Mouse (Mus musculus) heart, adult 11 months (tissue): Measurements from ENCODE around the gene Tmem110.
A peak's percentile ranks its signal among the peaks of the same experiment; 100 is the strongest.

ENCODE experiments used
- DNase-seq: peaks from one replicate; pipeline ENCODE4 v3.0.0; 2022

Gene Tmem110

GRCm38 (mm10) chr14:30865311-30865710 is 39.9 kb downstream of the Tmem110 start:
- DNase-seq: peak; percentile 91

GRCm38 (mm10) chr14:30867042-30867441 is 41.7 kb downstream of the Tmem110 start:
- peak; percentile 96 for DNase-seq

- DNase-seq: peak; percentile 85
Measured at GRCm38 (mm10) chr14:30868826-30869225, 43.4 kb downstream of the Tmem110 start.

GRCm38 (mm10) chr14:30869391-30869801 is 44.0 kb downstream of the Tmem110 start:
- peak; percentile 99 for DNase-seq

- DNase-seq: peak; percentile 97
Measured at GRCm38 (mm10) chr14:30870206-30871147, 45.1 kb downstream of the Tmem110 start.

GRCm38 (mm10) chr14:30874095-30874700 is 48.8 kb downstream of the Tmem110 start:
- peak; percentile 91 for DNase-seq

GRCm38 (mm10) chr14:30875130-30875865 is 49.9 kb downstream of the Tmem110 start:
- DNase-seq: peak; percentile 88

GRCm38 (mm10) chr14:30875955-30876354 is 50.6 kb downstream of the Tmem110 start:
- no peak for DNase-seq

GRCm38 (mm10) chr14:30876451-30876850 is 51.1 kb downstream of the Tmem110 start:
- peak; percentile 95 for DNase-seq

GRCm38 (mm10) chr14:30877827-30878226 is 52.4 kb downstream of the Tmem110 start:
- DNase-seq: no peak

GRCm38 (mm10) chr14:30878958-30879571 is 53.7 kb downstream of the Tmem110 start, which contains the start of gene Mustn1:
Gene Mustn1 (plus strand): TSS chr14:30879200.
- peak; percentile 99 for DNase-seq

GRCm38 (mm10) chr14:30879794-30880193 is 54.4 kb downstream of the Tmem110 start:
- peak; percentile 91 for DNase-seq

- peak; percentile 94 for DNase-seq
Measured at GRCm38 (mm10) chr14:30880251-30880650, 54.9 kb downstream of the Tmem110 start.

GRCm38 (mm10) chr14:30880811-30881717 is 55.7 kb downstream of the Tmem110 start:
- peak; percentile 94 for DNase-seq

GRCm38 (mm10) chr14:30881718-30882108 is 56.3 kb downstream of the Tmem110 start:
- peak; percentile 92 for DNase-seq

GRCm38 (mm10) chr14:30885298-30885697 is 59.9 kb downstream of the Tmem110 start:
- no peak for DNase-seq

- DNase-seq: no peak
Measured at GRCm38 (mm10) chr14:30886204-30886603, 60.8 kb downstream of the Tmem110 start, which contains the start of gene Itih4. Gene Itih4 (plus strand): TSS chr14:30886476.

GRCm38 (mm10) chr14:30888271-30888732 is 62.9 kb downstream of the Tmem110 start:
- DNase-seq: peak; percentile 97

- no peak for DNase-seq
Measured at GRCm38 (mm10) chr14:30899972-30900371, 74.6 kb downstream of the Tmem110 start.

GRCm38 (mm10) chr14:30902628-30903027 is 77.2 kb downstream of the Tmem110 start:
- DNase-seq: peak; percentile 57

- DNase-seq: peak; percentile 74
Measured at GRCm38 (mm10) chr14:30903036-30903435, 77.6 kb downstream of the Tmem110 start.
